Mouse (Mus musculus) left cerebral cortex, adult 2 months (tissue): ENCODE results near the gene Gm15128. TPM values are rescaled to one million over a fixed set of nuclear protein-coding genes. Genes with fewer than 3 reads are reported as not detected.
"Not testable (repeated sequence)": the region's sequence is repeated elsewhere in the genome, so short reads cannot be mapped to it uniquely, and the experiment has no call there.

Source experiments
- DNase-seq, 2 experiments: peaks; one replicate each; pipeline ENCODE4 v3.0.0; 2021 to 2022; ENCODE audit warnings: low spot score in 2 of 2, mixed read lengths in 1 of 2; ENCODE audit errors: extremely low spot score in 1 of 2
- H3K27ac ChIP-seq: fragments of 200-600 bp; 2 replicates; pipeline ENCODE4 v1.8.1; 2022
- H3K4me3 ChIP-seq: fragments of 200-600 bp; 2 replicates; pipeline ENCODE4 v1.8.1; 2022
- intact Hi-C: fragments of 180-260 bp; cut with DNase I; formaldehyde crosslinking; loops from one replicate; pipeline ENCODE4 v1.15.1; 2025
- long read RNA-seq, 2 experiments: library from polyadenylated mRNA; stranded (forward); transcript quantifications; one replicate each; pipeline ENCODE4 v2.0.0; 2021; ENCODE audit warnings: borderline mapping rate in 2 of 2
- total RNA-seq, 2 experiments: library from RNA; stranded (reverse); gene quantifications; 2 replicates each; pipeline ENCODE4 v1.2.3; 2021

Gm15128 gene
- total RNA-seq: not detected
- long read RNA-seq, experiment 1: 0 reads
- long read RNA-seq, experiment 2: 0 reads

- DNase-seq, H3K4me3 ChIP-seq, intact Hi-C loops, H3K27ac ChIP-seq: not testable (repeated sequence)
These were observed at the start of gene Gm15128 for GRCm38 (mm10) chrX:147765691-147766090. TSS of gene Gm15128 (plus strand) at chrX:147765991.

Other genes with a start within 250 kb of the Gm15128 start
- 10 to 100 TPM; 24.6 to 27.4 TPM for gene Lrch2, start 211.9 kb upstream of the Gm15128 start, total RNA-seq
- not detected for gene Gm15080, start 227.0 kb downstream of the Gm15128 start, total RNA-seq